Mouse (Mus musculus) gonadal fat pad, adult 2 months (tissue): ENCODE data around the gene A630001G21Rik. TPM values are rescaled to one million over a fixed set of nuclear protein-coding genes. Genes with fewer than 3 reads are reported as not detected.

Experiments
- polyA plus RNA-seq: library from polyadenylated mRNA; depleted of rRNA; stranded (reverse); fragments of >200 nt; gene quantifications from 2 replicates; pipeline ENCODE4 v1.2.3, GENCODE M21; 2012; rRNA removed

Gene A630001G21Rik
- polyA plus RNA-seq, 1 experiment = 1.2 TPM

Other genes with a start within 250 kb of the A630001G21Rik start
- gene G530012D18Rik, start 203.0 kb downstream of the A630001G21Rik start, polyA plus RNA-seq = not detected in 2 replicates
- gene Sp110, start 179.8 kb downstream of the A630001G21Rik start, polyA plus RNA-seq = 5.4 and 7.1 TPM in 2 replicates
- gene Sp140, start 178.3 kb downstream of the A630001G21Rik start, polyA plus RNA-seq = 4.8 and 6.0 TPM in 2 replicates
- gene Sp100, start 128.7 kb downstream of the A630001G21Rik start, polyA plus RNA-seq = 8.9 and 9.4 TPM in 2 replicates
- gene Cab39, start 14.8 kb upstream of the A630001G21Rik start, polyA plus RNA-seq = 52.5 and 61.4 TPM in 2 replicates
- gene Itm2c, start 115.6 kb upstream of the A630001G21Rik start, polyA plus RNA-seq = 350 and 546 TPM in 2 replicates
- 0.58 and 2.1 TPM in 2 replicates for gene 4933407L21Rik, start 149.8 kb upstream of the A630001G21Rik start, polyA plus RNA-seq
- gene Gpr55, start 182.4 kb upstream of the A630001G21Rik start, polyA plus RNA-seq = 0.03 and 0.07 TPM in 2 replicates
- gene Spata3, start 238.2 kb upstream of the A630001G21Rik start, polyA plus RNA-seq = 18.5 and 30.4 TPM in 2 replicates